Mouse (Mus musculus) regulatory T cell (primary cell): ENCODE measurements at regions not wholly inside any gene's neighbourhood (a gene's known extent, or its start where the extent isn't known, plus 50 kb on each side); places are given as distances from the start of the nearest gene placed in this dataset.

Experiments used
- in situ Hi-C: fragments of 300-600 bp; cut with MboI, MseI; formaldehyde crosslinking; loops from one replicate; pipeline ENCODE4 v1.15.1; 2025; ENCODE audit warnings: high pct_unique_total_duplicates

DNA sequence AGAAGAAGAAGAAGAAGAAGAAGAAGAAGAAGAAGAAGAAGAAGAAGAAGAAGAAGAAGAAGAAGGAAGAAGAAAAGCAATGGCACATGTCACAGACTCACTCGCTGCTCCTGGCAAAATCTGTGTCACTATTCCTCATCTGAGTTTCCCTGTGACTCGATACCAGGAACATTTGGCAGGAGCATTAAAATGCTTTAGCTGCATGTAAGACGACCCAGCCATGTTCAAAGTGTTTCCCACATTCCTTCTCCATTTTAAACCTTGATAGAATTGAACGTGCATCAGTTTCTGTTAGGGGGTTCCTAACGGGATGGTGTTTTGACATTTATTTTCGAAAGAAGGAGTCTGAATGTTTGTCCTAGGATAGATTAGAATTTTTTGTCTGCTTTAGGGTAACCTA lies 51.2 kb upstream of the Pja2 start:
- in situ Hi-C loops, result no loop called here

DNA sequence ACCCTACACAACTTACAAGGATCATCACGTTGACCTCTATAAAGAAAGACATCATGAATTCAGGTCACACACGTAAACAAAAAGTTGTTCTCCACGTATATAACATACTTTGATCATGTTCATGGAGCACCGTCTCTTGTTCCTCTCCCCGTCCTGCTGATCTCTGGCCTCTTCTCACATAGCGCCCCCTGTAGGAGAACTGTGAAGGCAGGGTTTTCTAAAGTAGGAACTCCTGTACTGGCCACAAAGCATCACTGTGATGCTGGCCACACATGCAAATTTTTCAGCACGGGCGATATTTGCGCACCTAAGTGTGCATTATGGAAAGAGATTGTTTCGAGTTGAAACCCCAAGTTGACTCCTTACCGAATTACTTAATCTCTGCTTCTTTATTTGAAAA lies 51.9 kb upstream of the Pja2 start:
- in situ Hi-C loops, result no loop called here

DNA sequence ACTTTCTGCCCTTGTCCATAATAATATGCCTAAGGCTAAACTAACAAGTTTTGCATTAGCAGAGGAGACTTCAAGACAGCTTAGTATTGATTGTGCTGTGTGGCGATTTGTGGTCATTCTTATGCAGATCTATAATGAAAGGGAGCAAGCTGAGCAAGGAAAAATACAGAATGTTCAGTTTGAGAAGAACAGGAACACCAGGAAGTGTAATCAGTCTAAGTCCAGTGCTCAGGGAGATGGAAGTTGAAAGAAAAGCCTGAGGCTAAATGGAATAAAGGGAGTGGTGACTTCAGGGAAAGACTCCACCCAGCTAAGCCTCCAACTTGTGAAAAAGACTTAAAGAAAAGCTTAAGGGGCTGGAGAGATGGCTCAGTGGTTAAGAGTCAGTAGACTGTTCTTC lies 58.6 kb upstream of the Pja2 start:
- in situ Hi-C loops, result no loop called here

DNA sequence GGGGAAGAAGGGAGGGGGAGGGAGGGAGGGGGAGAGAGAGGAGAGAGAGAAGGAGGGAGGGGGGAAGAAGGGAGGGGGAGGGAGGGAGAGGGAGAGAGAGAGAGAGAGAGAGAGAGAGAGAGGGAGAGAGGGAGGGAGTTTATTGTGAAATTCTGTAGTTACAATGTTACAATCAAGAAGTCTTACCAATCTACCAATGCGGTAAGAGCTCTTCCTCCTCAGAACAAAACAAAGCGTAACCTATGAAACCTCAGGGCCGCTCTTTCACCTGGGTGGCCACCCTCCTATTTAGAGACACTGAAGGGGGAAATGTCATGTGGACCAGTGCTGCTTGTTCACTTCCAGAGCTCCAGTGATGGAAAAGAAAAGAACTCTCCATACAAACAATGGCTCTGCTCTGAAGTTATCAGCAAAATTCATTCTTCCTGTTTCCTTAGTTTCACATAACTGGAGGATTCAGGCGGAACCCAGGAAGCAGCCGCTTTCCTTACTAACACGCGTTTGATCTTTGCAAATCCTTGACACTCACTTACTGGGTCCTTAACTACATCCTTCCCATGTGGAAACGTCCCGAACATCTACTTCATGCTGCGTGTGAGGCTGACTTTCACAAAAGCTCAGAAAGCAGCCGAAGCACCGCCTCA lies 65.7 kb upstream of the Pja2 start:
- in situ Hi-C loops, result no loop called here

DNA sequence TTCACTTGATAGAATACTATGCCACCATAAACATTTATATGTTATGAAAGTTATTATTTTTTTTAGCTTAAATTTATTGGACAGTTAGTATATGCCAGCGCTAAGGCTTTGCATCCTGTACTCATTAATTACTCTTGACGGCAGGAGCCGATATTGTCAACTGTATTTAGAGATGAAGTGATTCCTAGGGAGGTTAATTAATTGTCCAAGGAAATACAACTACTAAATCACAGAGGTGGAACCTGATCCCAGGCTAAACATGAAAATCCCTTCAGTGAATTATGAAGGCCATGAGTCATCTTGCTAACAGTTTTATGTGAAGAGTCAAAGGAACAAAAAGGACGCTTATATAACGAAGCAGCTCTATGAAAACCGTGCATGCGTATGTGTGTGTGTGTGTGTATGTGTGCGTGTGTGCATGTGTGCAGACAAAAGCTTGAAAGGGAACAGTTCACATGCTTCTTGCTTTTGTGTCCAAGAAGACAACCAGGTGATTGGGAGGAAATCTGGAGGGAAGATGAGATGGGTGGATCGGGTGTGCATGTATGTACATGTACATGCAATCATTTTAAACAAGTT lies 66.5 kb upstream of the Pja2 start:
- in situ Hi-C loops, result no loop called here

DNA sequence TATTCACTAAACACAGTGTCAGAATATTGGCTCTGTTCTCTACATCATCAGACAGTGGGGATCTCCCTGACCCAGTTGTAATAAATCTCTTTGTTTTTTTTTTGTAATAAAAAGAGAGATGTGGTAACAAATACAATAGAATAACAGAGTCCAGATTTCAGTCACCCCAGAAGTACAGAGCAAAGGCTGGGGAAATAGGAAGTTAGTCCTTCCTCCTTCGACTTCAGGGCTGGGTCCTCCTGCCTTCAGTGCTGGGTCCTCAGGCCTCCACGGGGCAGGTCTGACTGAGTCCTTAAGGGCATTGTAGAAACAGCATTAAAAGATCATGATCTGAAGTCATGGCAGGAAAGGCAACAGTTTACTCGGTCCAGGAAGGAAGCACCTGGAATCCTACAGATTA lies 67.0 kb upstream of the Pja2 start:
- in situ Hi-C loops, result no loop called here

DNA sequence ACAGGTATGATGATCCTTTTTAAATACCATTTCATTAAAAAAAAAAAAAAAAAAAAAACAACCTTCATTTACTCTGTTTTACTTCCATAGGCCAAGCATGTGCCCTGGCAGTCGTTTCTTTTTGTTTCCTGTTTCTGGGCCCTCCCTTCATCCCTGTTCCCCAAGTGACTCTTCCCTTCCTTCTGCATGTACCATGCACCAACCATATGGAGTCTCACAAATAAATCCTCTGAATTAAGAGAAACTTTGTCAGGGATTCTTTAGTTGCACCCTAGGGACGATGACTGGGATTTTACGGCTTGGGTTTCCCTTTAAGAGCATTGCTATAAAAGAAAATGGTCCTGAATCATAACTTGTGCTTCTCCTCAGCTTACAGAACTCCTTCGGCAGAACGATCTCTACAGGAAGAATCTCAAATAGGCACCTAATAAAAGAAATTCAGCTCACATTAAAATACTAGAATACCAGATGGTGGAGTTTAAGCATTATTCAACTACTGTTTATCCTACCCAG lies 75.1 kb upstream of the Pja2 start:
- in situ Hi-C loops, result no loop called here

DNA sequence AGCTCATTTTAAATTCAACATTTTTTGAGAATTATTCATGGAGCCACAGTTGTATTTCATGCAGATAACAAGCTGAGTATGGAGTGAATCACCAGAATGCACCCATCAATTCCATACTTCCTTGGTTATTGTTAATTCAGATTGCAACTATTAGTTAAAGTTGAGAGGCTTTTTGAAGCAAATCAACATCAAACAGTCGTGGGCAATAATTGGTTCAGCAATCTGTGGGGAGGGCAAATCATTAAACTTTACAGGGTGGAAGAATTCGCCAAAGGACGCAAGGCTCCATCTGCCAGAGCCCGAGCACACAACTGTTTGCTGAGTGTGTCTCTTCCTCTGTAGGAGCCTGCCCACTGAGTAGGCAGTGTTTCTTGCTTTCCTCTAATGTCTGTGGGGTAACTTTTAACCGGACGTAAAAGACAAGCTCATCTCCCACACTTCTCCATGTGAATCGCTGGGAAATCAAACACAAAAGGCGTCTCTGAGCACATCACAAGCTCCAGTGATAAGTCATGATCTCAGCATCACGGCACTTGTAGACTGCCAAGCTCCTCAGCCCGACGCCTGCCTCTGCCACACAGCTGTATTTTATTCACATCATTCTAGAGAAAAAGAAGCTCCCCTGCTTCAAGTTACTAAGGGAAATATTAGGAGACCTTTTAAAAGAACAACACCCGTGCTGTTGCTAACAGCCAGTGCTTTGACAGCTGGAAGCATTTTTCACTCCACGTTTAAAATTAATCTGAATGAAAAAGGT lies 75.7 kb upstream of the Pja2 start:
- in situ Hi-C loops, result no loop called here

DNA sequence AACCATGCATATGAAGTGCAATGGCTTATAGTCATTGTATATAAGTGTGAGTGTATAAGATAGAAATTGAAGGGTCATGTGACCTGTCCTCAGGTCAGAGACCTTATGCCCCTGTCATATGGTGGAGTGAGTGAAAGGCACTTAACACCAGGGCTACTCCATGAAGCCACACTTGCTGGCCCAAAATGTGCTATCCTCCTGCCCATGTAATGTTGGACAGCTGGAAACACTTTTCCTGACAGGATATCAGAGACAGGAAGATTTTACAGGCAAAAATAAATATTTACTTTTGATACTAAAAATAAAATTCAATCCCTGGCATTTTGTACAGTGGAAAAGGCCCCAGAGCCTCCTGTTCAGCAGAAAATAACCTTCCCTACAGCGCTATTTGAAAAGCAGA lies 94.1 kb upstream of the Pja2 start:
- in situ Hi-C loops, result no loop called here

DNA sequence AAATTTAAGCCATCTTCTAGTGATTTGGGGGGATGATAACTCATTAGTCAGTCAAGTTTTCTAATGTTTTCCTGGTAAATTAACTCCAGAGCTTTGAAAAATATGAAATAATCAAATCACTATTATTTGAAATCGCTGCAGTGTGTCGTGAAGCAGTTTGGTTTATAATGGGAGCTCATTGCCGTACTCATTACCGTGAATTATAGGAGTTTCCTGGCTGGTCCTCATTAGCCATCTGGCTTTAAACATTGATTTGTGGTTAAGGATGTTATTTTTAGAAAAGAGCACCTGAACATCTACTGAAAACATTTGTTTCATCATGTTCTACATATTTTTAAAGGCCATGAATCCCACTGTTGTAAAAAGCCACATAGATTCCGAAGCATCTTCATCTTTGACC lies 94.8 kb upstream of the Pja2 start:
- in situ Hi-C loops, result no loop called here

DNA sequence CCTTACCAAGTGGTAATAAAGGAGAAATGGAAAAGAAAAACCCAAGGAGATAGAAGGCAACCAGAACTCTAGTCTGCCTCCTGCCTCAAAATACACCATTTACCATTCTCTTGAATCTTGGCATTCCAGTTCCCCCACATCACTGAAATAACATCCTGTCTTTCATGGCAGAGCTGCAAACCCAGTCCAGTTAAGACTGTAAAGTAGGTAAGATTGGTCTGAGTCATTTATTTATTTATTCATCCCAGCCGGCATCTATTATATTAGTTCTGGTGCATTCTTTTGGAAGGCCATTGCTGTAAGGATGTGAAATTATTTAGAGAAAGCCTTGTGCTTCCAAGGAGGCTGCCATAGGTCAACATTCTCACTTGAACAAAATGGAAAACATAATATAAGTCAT lies 107.9 kb upstream of the Pja2 start:
- in situ Hi-C loops, result no loop called here

DNA sequence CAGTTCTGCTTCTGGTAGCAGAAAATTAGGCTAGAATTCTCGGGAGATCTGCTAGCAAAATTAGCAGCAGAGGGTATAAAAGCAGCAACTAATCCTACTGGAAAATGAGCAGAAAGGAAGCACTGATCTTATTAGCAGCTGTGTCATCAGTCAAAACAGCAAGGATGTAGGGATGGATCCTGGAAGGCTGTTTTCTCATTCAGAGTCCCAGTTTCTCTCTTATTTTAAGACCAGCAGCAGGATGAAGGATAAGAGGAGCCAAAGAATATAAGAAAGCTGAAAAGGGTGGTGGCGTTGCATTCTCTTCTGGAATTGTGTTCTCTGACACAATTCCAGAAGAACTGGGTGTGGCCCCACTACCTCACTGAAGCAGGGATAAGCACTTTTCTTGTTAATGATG lies 123.0 kb upstream of the Pja2 start:
- in situ Hi-C loops, result no loop called here

DNA sequence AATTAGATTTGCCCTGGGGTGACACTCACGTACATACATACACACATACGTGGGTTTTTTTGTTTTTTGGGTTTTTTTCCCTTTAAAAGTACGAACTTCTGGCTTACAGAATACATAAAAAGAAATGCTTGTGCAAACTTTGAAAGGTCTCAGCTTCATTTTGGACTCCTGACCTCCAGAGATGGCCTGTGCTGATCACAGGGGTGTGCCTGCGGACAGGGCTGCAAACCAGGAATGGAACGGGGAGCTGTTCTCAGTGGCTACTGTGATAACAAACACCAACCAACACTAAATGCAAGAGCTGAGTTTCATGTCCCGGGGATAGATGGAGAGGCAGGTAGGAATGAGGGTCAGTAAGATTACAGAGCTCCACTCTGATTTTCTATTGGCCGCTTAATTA lies 134.3 kb upstream of the Man2a1 start:
- in situ Hi-C loops, result no loop called here

DNA sequence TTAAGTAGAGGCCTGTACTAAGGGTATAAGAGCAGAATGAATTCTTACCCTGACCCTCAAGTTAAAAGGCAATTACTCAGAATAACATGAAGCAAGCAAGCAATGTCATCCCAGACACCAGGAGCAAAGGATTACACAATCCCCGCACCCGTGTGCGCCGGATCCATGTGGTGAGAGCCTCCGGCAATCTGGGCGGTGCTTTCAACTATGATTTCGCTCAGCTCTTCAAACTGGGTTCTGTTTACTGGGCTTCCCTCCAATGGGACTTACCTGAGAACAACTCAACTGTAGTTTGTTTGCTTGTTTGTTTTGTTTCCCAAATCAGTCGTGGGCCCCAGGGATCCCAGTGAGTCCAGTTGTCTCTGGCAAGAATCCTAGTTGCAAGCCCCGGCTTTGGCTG lies 133.8 kb upstream of the Man2a1 start:
- in situ Hi-C loops, result no loop called here

DNA sequence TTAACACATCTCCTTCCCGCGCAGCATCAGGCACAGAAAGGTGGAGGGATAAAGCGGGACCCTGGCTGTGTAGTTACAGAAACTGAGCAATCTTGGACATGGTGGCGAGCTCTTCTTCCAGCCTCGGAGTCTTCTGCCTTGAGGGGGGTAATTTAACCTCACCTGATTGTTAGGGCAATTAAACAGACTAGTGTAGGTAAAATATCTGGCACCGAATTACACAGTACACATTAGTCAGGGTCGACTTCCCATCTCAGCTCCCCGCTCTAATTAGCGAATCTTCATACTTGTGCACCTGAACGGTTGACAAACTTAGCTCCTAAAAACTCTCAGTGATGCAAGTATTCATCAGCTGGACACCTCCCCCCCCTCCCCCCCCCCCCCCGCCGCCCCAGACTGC lies 133.2 kb upstream of the Man2a1 start:
- in situ Hi-C loops, result no loop called here

DNA sequence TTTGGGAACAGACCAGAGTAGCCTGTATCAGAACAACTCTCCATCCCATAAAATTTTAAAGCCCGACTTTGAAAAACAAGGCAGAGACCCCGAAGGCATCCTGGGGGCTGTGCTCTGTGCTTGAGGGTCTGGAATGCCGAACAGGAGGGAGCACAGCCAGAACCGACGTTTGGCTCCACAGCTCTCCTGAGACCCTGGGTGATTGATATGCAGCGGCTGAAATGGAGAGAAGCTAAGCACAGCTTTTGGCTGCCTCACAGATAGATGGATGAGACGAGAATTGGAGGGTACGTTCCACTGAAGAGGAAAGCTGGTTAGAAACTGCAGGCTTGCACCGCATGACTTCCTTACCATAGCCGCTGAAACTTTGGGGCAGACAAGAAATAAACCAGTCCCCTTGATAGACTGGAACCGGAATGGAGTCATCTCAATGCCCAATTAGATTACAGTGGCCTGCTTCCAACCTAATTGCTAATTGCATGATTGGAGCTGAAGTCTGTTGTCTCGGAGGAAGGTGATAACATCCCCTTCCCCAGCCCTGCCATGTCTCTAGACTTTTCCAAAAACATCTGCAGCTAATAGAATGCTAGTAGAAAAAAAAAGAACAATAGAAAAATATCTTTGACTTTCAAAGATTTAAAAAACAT lies 130.7 kb upstream of the Man2a1 start:
- in situ Hi-C loops, result no loop called here

DNA sequence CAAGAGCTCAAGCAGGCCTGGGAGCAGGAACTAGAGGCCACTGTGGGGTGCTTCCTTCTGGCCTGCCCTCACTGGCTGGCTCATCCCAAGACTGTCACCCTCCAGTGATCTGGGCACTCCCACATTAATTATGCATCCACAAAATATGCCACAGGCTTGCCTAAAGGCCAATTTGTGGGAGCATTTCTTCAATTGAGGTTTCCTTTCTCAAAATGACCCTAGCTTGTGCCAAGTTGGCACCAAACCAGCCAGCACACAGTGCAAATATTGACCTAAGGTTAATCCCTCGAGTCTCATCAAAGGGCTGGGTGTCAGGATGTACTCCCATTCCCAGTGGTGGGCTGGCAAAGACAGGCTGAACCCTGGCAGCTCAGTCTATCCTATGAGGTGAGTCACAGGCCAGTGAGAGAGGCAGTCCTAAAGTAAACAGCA lies 119.9 kb upstream of the Man2a1 start:
- in situ Hi-C loops, result no loop called here

DNA sequence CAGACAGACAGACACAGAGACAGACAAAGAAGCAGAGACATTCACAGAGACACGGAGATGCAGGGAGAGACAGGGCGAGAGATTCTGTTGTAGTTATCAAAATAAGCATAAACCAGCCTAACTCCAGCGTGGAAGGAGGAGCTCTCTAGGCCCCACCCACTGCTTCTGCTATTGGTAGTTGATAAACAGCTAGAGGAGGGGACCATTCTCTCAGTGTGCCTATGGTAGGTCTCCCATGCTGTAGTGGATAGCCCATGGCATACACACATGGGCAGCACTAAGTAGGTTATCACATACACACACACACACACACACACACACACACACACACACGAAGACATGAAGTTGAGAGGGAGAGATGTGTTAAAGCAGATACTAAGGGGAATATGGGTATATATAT lies 115.7 kb upstream of the Man2a1 start:
- in situ Hi-C loops, result no loop called here

DNA sequence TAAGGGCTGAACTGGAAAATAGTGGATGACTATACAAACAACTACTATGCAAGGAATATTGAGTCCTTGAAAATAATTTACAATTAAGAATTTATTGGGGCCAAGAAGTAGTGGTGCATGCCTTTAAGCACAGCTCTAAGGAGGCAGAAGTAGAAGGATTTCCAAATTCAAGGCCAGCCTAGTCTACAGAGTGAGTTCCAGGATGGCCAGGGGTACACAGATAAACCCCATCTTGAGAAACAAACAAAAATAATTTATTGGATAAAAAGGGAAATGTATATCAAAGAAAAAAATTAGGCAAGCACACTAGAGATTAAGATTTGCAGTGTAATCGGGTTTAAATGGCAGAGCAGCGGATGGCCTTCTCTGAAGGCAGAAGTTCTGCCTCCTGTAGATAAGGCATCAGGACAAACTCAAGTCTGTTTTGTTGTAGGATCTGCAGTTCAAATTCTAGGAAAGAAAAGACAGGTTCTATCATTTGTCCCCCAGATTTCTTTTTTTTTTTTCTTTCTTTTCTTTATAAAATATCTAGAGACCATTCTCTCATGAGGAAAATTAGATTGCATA lies 110.7 kb upstream of the Man2a1 start:
- in situ Hi-C loops, result loop anchor here (10.0 kb wide), 1 partner anchor 385 kb away; no protein-coding TSS in a partner anchor

DNA sequence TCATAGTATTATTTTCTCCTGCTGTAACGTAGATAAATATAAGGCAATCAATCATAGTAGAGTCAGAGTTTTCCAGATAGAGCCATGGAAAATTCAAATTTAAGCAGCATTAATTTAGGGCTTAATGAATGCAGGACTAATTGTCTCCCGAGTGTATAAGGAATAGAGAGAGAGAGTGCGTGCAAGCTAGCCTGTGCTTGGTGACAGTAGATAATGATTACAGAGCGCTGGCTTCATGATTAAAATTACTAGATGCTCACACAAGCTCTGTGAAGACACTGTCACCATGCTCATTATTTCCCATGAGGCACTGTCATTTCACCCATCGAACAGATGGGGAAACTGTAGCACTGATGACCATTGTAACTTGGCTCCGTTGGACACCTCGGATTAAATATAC lies 109.9 kb upstream of the Man2a1 start:
- in situ Hi-C loops, result loop anchor here (10.0 kb wide), 1 partner anchor 384 kb away; no protein-coding TSS in a partner anchor

DNA sequence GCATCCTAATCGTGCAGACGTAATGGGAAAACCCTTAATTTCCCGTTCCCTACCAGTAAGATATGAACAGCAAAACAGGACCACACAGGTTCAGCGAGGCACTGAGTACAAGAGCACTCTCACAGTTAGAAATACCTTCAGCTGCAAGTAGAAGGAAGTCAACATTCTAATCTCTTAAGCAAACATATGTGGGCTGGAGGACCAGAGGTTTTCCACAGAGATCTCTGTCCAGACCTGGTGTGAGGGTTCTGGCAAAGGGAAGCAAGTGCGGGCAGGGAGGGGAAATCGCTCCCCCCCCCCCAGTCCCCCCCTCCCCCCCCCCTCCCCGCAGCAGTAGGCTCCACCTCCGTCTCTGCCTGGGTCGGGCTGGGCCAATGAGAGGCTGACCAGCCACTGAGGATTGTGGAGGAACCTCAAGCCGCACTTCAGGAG lies 108.6 kb upstream of the Man2a1 start:
- in situ Hi-C loops, result loop anchor here (10.0 kb wide), 1 partner anchor 383 kb away; no protein-coding TSS in a partner anchor
